In the genomic region with DNA sequence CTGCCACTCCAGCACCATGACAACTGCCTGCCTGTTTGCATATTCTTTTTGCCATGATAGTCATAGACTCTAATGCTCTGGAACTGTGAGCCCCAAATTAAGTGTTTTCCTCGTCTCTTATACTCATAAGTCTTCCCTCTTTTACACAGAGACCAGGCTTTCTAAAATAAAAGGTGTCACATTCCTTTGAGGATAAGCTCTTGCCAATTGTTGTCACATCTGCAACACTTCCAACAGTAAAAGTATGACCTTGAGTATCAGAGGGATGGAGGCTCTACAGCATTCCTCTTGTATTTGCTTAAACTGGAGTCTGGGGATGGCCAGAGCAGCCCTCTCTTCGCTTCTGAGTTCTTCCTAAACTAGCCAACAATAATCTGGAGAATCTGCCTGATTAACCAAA, we compare ENCODE assay signal across 20 mouse cellular contexts.
DNase-seq lines count a peak whose midpoint lies in the region; ATAC-seq and TF ChIP-seq lines count a peak whose summit lies in the region.
"Had no signal": no experiment of that assay in that cellular context is flagged by ENCODE, and none has a peak within 500 bp of the region (broad histone marks: within the 10 kb centered on the region; RNA-seq: fewer than 3 reads in every experiment).

No protein-coding gene starts in this region.

- H3K4me1 ChIP-seq in heart, embryonic 15.5 days (replicated peaks), result peaks cover 18% of the 10 kb centered on the region
- peaks cover 4% of the 10 kb centered on the region; the same call in 1 of the 2 replicates for H3K4me1 ChIP-seq in heart, embryonic 10.5 days
- peaks cover 12% of the 10 kb centered on the region; the same call in 1 of the 2 replicates for H3K4me1 ChIP-seq in kidney, embryonic 16.5 days (ENCODE audit: insufficient read depth, low read length)

- no peaks in the 10 kb centered on the region for H3K9me3 ChIP-seq in heart, embryonic 15.5 days (replicated peaks)
- no peaks in the 10 kb centered on the region for H3K9me3 ChIP-seq in heart, embryonic 10.5 days
- H3K9me3 ChIP-seq in kidney, embryonic 16.5 days (ENCODE audit: low read length), result no peaks in the 10 kb centered on the region
- H3K9me3 ChIP-seq: embryonic facial prominence, embryonic 12.5 days; forebrain, embryonic 15.5 days; hindbrain, embryonic 13.5 days had no signal

- ATAC-seq in heart, embryonic 15.5 days (replicated peaks; ENCODE audit: insufficient number of reproducible peaks, insufficient read depth, low FRiP score, low read depth), result 0 out of 2 replicates have a peak, but pooled peaks have one; percentile 31
- no peak for ATAC-seq in kidney, embryonic 16.5 days (ENCODE audit: low FRiP score, low TSS enrichment)
- ATAC-seq: activated CD4-positive, CD25-positive, alpha-beta regulatory T cell, adult 4 months; forebrain, embryonic 15.5 days; hindbrain, postnatal 0 days; Patski had no signal

- 38% methylated on average over 2 of the region's 2 CpGs for WGBS in heart, embryonic 15.5 days
- WGBS in heart, embryonic 10.5 days, result 58% methylated on average over 2 of the region's 2 CpGs
- WGBS in kidney, embryonic 16.5 days, result 75% methylated on average over 2 of the region's 2 CpGs

- H3K9ac ChIP-seq in heart, embryonic 15.5 days, result no peak overlapping the region
- no peak overlapping the region for H3K9ac ChIP-seq in kidney, embryonic 16.5 days (replicated peaks; ENCODE audit: low read length)
- H3K9ac ChIP-seq: embryonic facial prominence, embryonic 12.5 days; forebrain, embryonic 15.5 days; hindbrain, embryonic 13.5 days had no signal

- no peak overlapping the region for H3K4me3 ChIP-seq in heart, embryonic 15.5 days
- no peak overlapping the region for H3K4me3 ChIP-seq in heart, embryonic 10.5 days
- no peak overlapping the region for H3K4me3 ChIP-seq in kidney, embryonic 16.5 days (ENCODE audit: low read length)
- H3K4me3 ChIP-seq in layer of hippocampus, adult 2 months, result no peak overlapping the region
- H3K4me3 ChIP-seq: embryonic facial prominence, embryonic 12.5 days; forebrain, embryonic 15.5 days; hindbrain, embryonic 13.5 days had no signal

- H3K27me3 ChIP-seq in heart, embryonic 15.5 days, result no peaks in the 10 kb centered on the region
- no peaks in the 10 kb centered on the region for H3K27me3 ChIP-seq in heart, embryonic 10.5 days (ENCODE audit: insufficient read depth, poor library complexity, severe bottlenecking)
- no peaks in the 10 kb centered on the region for H3K27me3 ChIP-seq in kidney, embryonic 16.5 days (ENCODE audit: insufficient read depth, low read length)
- H3K27me3 ChIP-seq: CH12.LX; embryonic facial prominence, embryonic 12.5 days; forebrain, embryonic 15.5 days; Patski had no signal

- H3K4me2 ChIP-seq in heart, embryonic 15.5 days, result no peak overlapping the region
- H3K4me2 ChIP-seq in kidney, embryonic 16.5 days (replicated peaks; ENCODE audit: low read depth, low read length), result no peak overlapping the region
- H3K4me2 ChIP-seq: embryonic facial prominence, embryonic 12.5 days; forebrain, embryonic 15.5 days; hindbrain, embryonic 13.5 days had no signal

- DNase-seq in heart, adult 8-10 months (ENCODE audit: low spot score), result peak; percentile 13
- DNase-seq in heart, adult 11 months, result no peak
- no peak for DNase-seq in heart, embryonic 10.5 days (ENCODE audit: low spot score)
- DNase-seq in kidney, adult 11 months, result no peak
- DNase-seq in layer of hippocampus, adult 2 months (ENCODE audit: low spot score in 2 of 2), result no peak
- DNase-seq: adrenal gland, postnatal 14 days; cerebellum, adult 11-12 months; cerebellum, adult 9-10 months; cerebellum, postnatal 25 days; gastrocnemius, postnatal 36 days; kidney, adult 2 months had no signal

- peak overlapping the region; percentile 68 for H3K27ac ChIP-seq in heart, embryonic 15.5 days
- H3K27ac ChIP-seq in heart, embryonic 10.5 days, result no peak overlapping the region
- peak overlapping the region; percentile 76 for H3K27ac ChIP-seq in kidney, embryonic 16.5 days (ENCODE audit: low read length)
- H3K27ac ChIP-seq in layer of hippocampus, adult 2 months, result no peak overlapping the region
- H3K27ac ChIP-seq: embryonic facial prominence, embryonic 12.5 days; forebrain, embryonic 15.5 days; hindbrain, embryonic 13.5 days; hindbrain, postnatal 0 days had no signal

- H3K36me3 ChIP-seq in heart, embryonic 15.5 days, result no peaks in the 10 kb centered on the region
- no peaks in the 10 kb centered on the region for H3K36me3 ChIP-seq in heart, embryonic 10.5 days
- H3K36me3 ChIP-seq in kidney, embryonic 16.5 days (ENCODE audit: insufficient read depth, low read length), result no peaks in the 10 kb centered on the region
- H3K36me3 ChIP-seq: embryonic facial prominence, embryonic 12.5 days; forebrain, embryonic 15.5 days; hindbrain, embryonic 13.5 days had no signal

- no peak for TF ChIP-seq CTCF in layer of hippocampus, adult 2 months (conservative IDR thresholded peaks at IDR 0.05)

Comparison
In these comparisons a context has a peak if more than half of its experiments do, and no peak if none do; other contexts are left out.
1. H3K27ac ChIP-seq: peak in heart, embryonic 15.5 days (single experiment) and kidney, embryonic 16.5 days (single experiment); none in heart, embryonic 10.5 days (single experiment) and layer of hippocampus, adult 2 months (single experiment).